Mouse (Mus musculus) liver, embryonic 13.5 days (tissue): ENCODE results near the gene Erich2. TPM values are rescaled to one million over a fixed set of nuclear protein-coding genes. Genes with fewer than 3 reads are reported as not detected.
A peak's percentile ranks its signal among the peaks of the same experiment; 100 is the strongest.

Source experiments
- ATAC-seq: fragments of 200-750 bp; cut with Nextera tagmentation; 2 replicates; pipeline ENCODE4 v1.8.0; 2017; ENCODE audit warnings: low read depth, mild to moderate bottlenecking, moderate number of reproducible peaks, moderate library complexity
- DNase-seq: peaks from one replicate; pipeline ENCODE4 v3.0.0; 2022
- H3K27ac ChIP-seq: fragments of 300-500 bp; sonication (generic); 2 replicates; pipeline ENCODE4 v1.5.1; 2015; ENCODE audit warnings: moderate library complexity, mild to moderate bottlenecking, inconsistent platforms
- H3K27me3 ChIP-seq: fragments of 300-500 bp; sonication (generic); 2 replicates; pipeline ENCODE4 v1.6.1; 2015; ENCODE audit warnings: mild to moderate bottlenecking, inconsistent platforms
- H3K36me3 ChIP-seq: fragments of 300-500 bp; sonication (generic); 2 replicates; pipeline ENCODE4 v1.6.1; 2015; ENCODE audit warnings: mild to moderate bottlenecking, inconsistent platforms
- H3K4me1 ChIP-seq: fragments of 300-500 bp; sonication (generic); replicated peaks from 2 replicates; pipeline ENCODE4 v1.6.1; 2015; ENCODE audit warnings: inconsistent platforms
- H3K4me2 ChIP-seq: fragments of 300-500 bp; sonication (generic); 2 replicates; pipeline ENCODE4 v1.6.1; 2015; ENCODE audit warnings: inconsistent platforms, mild to moderate bottlenecking, moderate library complexity
- H3K4me3 ChIP-seq: fragments of 300-500 bp; sonication (generic); replicated peaks from 2 replicates; pipeline ENCODE4 v1.5.1; 2015; ENCODE audit warnings: mild to moderate bottlenecking, inconsistent platforms
- H3K9ac ChIP-seq: fragments of 300-500 bp; sonication (generic); 2 replicates; pipeline ENCODE4 v1.6.1; 2015; ENCODE audit warnings: mild to moderate bottlenecking, inconsistent platforms
- H3K9me3 ChIP-seq: fragments of 300-500 bp; sonication (generic); replicated peaks from 2 replicates; pipeline ENCODE4 v1.6.1; 2016; ENCODE audit warnings: inconsistent platforms
- WGBS: fragments of 180-500 bp; shearing (Covaris S2); methylation state at CpG from one replicate; pipeline ENCODE4 v1.1.7; 2015; ENCODE audit not compliant: insufficient replicate concordance; 5-methylcytosine and 5-hydroxymethylcytosine counted together
- polyA plus RNA-seq: library from polyadenylated mRNA; unstranded; fragments of >200 nt; fragmentation: Nextera tagmentation; extraction: Ambion mirVana; gene quantifications from 2 replicates; pipeline ENCODE4 v1.2.1, GENCODE M21; 2015

Erich2 gene
- polyA plus RNA-seq, 1 experiment from 2014 or later, result not detected

- Histone ChIP-seq H3K4me1 (peaks cover 7% of the 10 kb centered on the region), H3K4me3 (no peak overlapping the region), H3K27ac (no peak overlapping the region), H3K36me3 (no peaks in the 10 kb centered on the region), H3K9me3 (no peaks in the 10 kb centered on the region), H3K27me3 (peaks cover 96% of the 10 kb centered on the region), H3K4me2 (no peak overlapping the region), H3K9ac (no peak overlapping the region)
- WGBS, result 2% methylated on average over 39 of the region's 40 CpGs
- ATAC-seq, result no peak
- DNase-seq, result no peak
These were observed 54.5 kb downstream of the Erich2 start for GRCm38 (mm10) chr2:70562981-70563671.

- ATAC-seq, result no peak
These were observed 55.4 kb downstream of the Erich2 start for GRCm38 (mm10) chr2:70563721-70564645.

GRCm38 (mm10) chr2:70564646-70565315 is 56.2 kb downstream of the Erich2 start:
- Histone ChIP-seq H3K4me1 (peaks cover 10% of the 10 kb centered on the region), H3K27ac (no peak overlapping the region), H3K9me3 (no peaks in the 10 kb centered on the region), H3K27me3 (peaks cover 100% of the 10 kb centered on the region), H3K36me3 (no peaks in the 10 kb centered on the region), H3K4me3 (no peak overlapping the region), H3K4me2 (no peak overlapping the region), H3K9ac (no peak overlapping the region)
- no peak for DNase-seq
- 5% methylated on average over 15 of the region's 15 CpGs for WGBS
- ATAC-seq, result no peak

More at GRCm38 (mm10) chr2:70563721-70564645, 55.4 kb downstream of the Erich2 start:
- no peak for DNase-seq
- H3K27me3 ChIP-seq, result peaks cover 100% of the 10 kb centered on the region
- no peak overlapping the region for H3K4me3 ChIP-seq
- H3K9me3 ChIP-seq, result no peaks in the 10 kb centered on the region
- H3K27ac ChIP-seq, result no peak overlapping the region
- 4% methylated on average over 38 of the region's 38 CpGs for WGBS
- no peak overlapping the region for H3K9ac ChIP-seq
- no peak overlapping the region for H3K4me2 ChIP-seq
- H3K4me1 ChIP-seq, result peaks cover 10% of the 10 kb centered on the region
- no peaks in the 10 kb centered on the region for H3K36me3 ChIP-seq

- ATAC-seq (no peak), DNase-seq (no peak)
- H3K27ac ChIP-seq, result no peak overlapping the region
- H3K9me3 ChIP-seq, result no peaks in the 10 kb centered on the region
- WGBS, result 6% methylated on average over 30 of the region's 30 CpGs
- H3K27me3 ChIP-seq, result peaks cover 99% of the 10 kb centered on the region
- no peak overlapping the region for H3K4me3 ChIP-seq
- H3K9ac ChIP-seq, result no peak overlapping the region
- H3K36me3 ChIP-seq, result no peaks in the 10 kb centered on the region
- no peak overlapping the region for H3K4me2 ChIP-seq
- peaks cover 10% of the 10 kb centered on the region for H3K4me1 ChIP-seq
These were observed 57.3 kb downstream of the Erich2 start for GRCm38 (mm10) chr2:70565651-70566602.

- H3K27ac ChIP-seq, result no peak overlapping the region
- ATAC-seq (no peak), DNase-seq (no peak)
- H3K9me3 ChIP-seq, result no peaks in the 10 kb centered on the region
- WGBS, result 5% methylated on average over 18 of the region's 18 CpGs
- H3K9ac ChIP-seq, result no peak overlapping the region
- H3K27me3 ChIP-seq, result peaks cover 99% of the 10 kb centered on the region
- no peak overlapping the region for H3K4me3 ChIP-seq
- peaks cover 10% of the 10 kb centered on the region for H3K4me1 ChIP-seq
- H3K4me2 ChIP-seq, result no peak overlapping the region
- no peaks in the 10 kb centered on the region for H3K36me3 ChIP-seq
These were observed 58.0 kb downstream of the Erich2 start for GRCm38 (mm10) chr2:70566603-70566981.

GRCm38 (mm10) chr2:70567071-70567681 is 58.6 kb downstream of the Erich2 start:
- peaks cover 9% of the 10 kb centered on the region for H3K4me1 ChIP-seq
- no peaks in the 10 kb centered on the region for H3K36me3 ChIP-seq
- no peak overlapping the region for H3K27ac ChIP-seq
- ATAC-seq (no peak), DNase-seq (no peak)
- 7% methylated on average over 23 of the region's 23 CpGs for WGBS
- H3K4me2 ChIP-seq, result no peak overlapping the region
- H3K27me3 ChIP-seq, result peaks cover 96% of the 10 kb centered on the region
- no peaks in the 10 kb centered on the region for H3K9me3 ChIP-seq
- no peak overlapping the region for H3K4me3 ChIP-seq
- H3K9ac ChIP-seq, result no peak overlapping the region

- H3K9me3 ChIP-seq, result no peaks in the 10 kb centered on the region
- H3K4me2 ChIP-seq, result peak overlapping the region; percentile 52
- 2% methylated on average over 12 of the region's 12 CpGs for WGBS
- no peak overlapping the region for H3K27ac ChIP-seq
- DNase-seq, result no peak
- H3K36me3 ChIP-seq, result no peaks in the 10 kb centered on the region
- H3K4me3 ChIP-seq, result no peak overlapping the region
- no peak for ATAC-seq
- peaks cover 7% of the 10 kb centered on the region for H3K4me1 ChIP-seq
- no peak overlapping the region for H3K9ac ChIP-seq
- H3K27me3 ChIP-seq, result peaks cover 96% of the 10 kb centered on the region
These were observed 59.1 kb downstream of the Erich2 start for GRCm38 (mm10) chr2:70567682-70568077.

- no peak for ATAC-seq
- Histone ChIP-seq H3K4me1 (peaks cover 7% of the 10 kb centered on the region), H3K4me2 (peak overlapping the region; percentile 52), H3K27ac (no peak overlapping the region), H3K36me3 (no peaks in the 10 kb centered on the region), H3K27me3 (peaks cover 95% of the 10 kb centered on the region), H3K9me3 (no peaks in the 10 kb centered on the region), H3K9ac (no peak overlapping the region), H3K4me3 (peak overlapping the region; percentile 31)
- WGBS, result 1% methylated on average over 34 of the region's 34 CpGs
- no peak for DNase-seq
These were observed 59.8 kb downstream of the Erich2 start for GRCm38 (mm10) chr2:70568198-70568941.

GRCm38 (mm10) chr2:70571698-70572097 is 63.1 kb downstream of the Erich2 start:
- Histone ChIP-seq H3K4me1 (peaks cover 7% of the 10 kb centered on the region), H3K4me2 (no peak overlapping the region), H3K27ac (no peak overlapping the region), H3K36me3 (no peaks in the 10 kb centered on the region), H3K4me3 (no peak overlapping the region), H3K27me3 (peaks cover 73% of the 10 kb centered on the region), H3K9ac (no peak overlapping the region), H3K9me3 (no peaks in the 10 kb centered on the region)
- ATAC-seq (no peak), DNase-seq (no peak)
- 60% methylated on average over 4 of the region's 4 CpGs for WGBS

- Histone ChIP-seq H3K27me3 (peaks cover 67% of the 10 kb centered on the region), H3K27ac (no peak overlapping the region), H3K36me3 (no peaks in the 10 kb centered on the region), H3K9ac (no peak overlapping the region), H3K4me2 (no peak overlapping the region), H3K4me3 (no peak overlapping the region), H3K9me3 (no peaks in the 10 kb centered on the region), H3K4me1 (peaks cover 7% of the 10 kb centered on the region)
- WGBS, result 34% methylated on average over 9 of the region's 9 CpGs
- ATAC-seq (no peak), DNase-seq (no peak)
These were observed 63.6 kb downstream of the Erich2 start for GRCm38 (mm10) chr2:70572251-70572650.
